Comparison of ENCODE assay signal across 8 mouse cellular contexts in the genomic region with DNA sequence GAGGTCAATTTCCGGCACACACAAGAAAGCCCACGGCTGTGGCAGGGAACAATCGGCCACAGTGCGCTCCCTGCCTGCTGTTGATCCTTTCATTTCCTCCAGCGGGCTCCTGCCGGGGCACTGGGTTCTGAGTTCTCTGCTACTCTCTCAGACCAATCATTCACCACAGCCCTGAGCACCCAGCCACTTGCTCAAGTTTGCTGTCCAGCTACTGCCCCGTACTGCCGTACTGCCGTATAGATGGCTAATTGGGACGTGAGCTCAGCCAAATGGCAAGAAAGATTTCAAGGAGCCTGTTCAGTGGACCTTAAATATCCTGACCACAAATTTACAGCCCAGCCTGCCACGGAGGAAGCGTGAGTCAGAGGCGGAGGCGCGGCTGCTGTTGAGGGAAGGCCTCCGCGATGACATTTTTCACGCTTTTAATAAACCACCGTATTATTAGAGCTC. TPM values are rescaled to one million over a fixed set of nuclear protein-coding genes. Genes with fewer than 3 reads are reported as not detected.
DNase-seq lines count a peak whose midpoint lies in the region; ATAC-seq and TF ChIP-seq lines count a peak whose summit lies in the region.

No protein-coding gene starts in this region.

- no peak for TF ChIP-seq CTCF in testis, adult 2 months (IDR thresholded peaks at IDR 0.05; ENCODE audit: control insufficient read depth, insufficient read depth, insufficient replicate concordance, low read depth, low read length)
- no peak for TF ChIP-seq CTCF in cerebellum, adult 2 months (IDR thresholded peaks at IDR 0.05; ENCODE audit: borderline replicate concordance, insufficient read depth, low read depth, low read length)
- TF ChIP-seq CTCF in midbrain, postnatal 0 days (IDR thresholded peaks at IDR 0.05), result no peak

- peak overlapping the region; percentile 7 for H3K4me2 ChIP-seq in intestine, embryonic 14.5 days (ENCODE audit: low read length)
- peak overlapping the region; percentile 62 for H3K4me2 ChIP-seq in limb, embryonic 13.5 days (replicated peaks)
- peak overlapping the region; percentile 36 for H3K4me2 ChIP-seq in midbrain, postnatal 0 days (ENCODE audit: low read depth, low read length, poor library complexity, severe bottlenecking)

- H3K9me3 ChIP-seq in intestine, embryonic 14.5 days (ENCODE audit: control insufficient read depth, low read length), result no peaks in the 10 kb centered on the region
- no peaks in the 10 kb centered on the region for H3K9me3 ChIP-seq in limb, embryonic 13.5 days
- H3K9me3 ChIP-seq in midbrain, postnatal 0 days (ENCODE audit: low read length), result no peaks in the 10 kb centered on the region

- no peak for TF ChIP-seq POLR2A in testis, adult 2 months (IDR thresholded peaks at IDR 0.05; ENCODE audit: control insufficient read depth, low read depth, low read length)
- no peak for TF ChIP-seq POLR2A in cerebellum, adult 2 months (IDR thresholded peaks at IDR 0.05; ENCODE audit: borderline replicate concordance, insufficient read depth, low read length)

- no peaks in the 10 kb centered on the region for H3K36me3 ChIP-seq in testis, adult 2 months (ENCODE audit: control insufficient read depth, insufficient read depth, low read length)
- H3K36me3 ChIP-seq in intestine, embryonic 14.5 days (ENCODE audit: control insufficient read depth, insufficient read depth, low read length), result no peaks in the 10 kb centered on the region
- no peaks in the 10 kb centered on the region for H3K36me3 ChIP-seq in limb, embryonic 13.5 days
- no peaks in the 10 kb centered on the region for H3K36me3 ChIP-seq in midbrain, postnatal 0 days (ENCODE audit: insufficient read depth, low read length)

- WGBS in cerebellum, adult 2 months, result 7% methylated on average over 19 of the region's 19 CpGs
- WGBS in intestine, embryonic 14.5 days, result 11% methylated on average over 19 of the region's 19 CpGs
- 2% methylated on average over 19 of the region's 19 CpGs for WGBS in limb, embryonic 13.5 days
- 4% methylated on average over 19 of the region's 19 CpGs for WGBS in midbrain, postnatal 0 days

- no peak for DNase-seq in testis, postnatal 10 days (ENCODE audit: low spot score)
- DNase-seq in cerebellum, adult 2 months, result peak; percentile 10 to 45
- peak; percentile 23 to 35 for DNase-seq in frontal cortex, postnatal 36 days (ENCODE audit: low spot score in 2 of 2)
- DNase-seq in intestine, embryonic 14.5 days (ENCODE audit: low spot score), result peak; percentile 74
- DNase-seq in midbrain, postnatal 0 days (ENCODE audit: low spot score), result no peak
- DNase-seq in spleen, postnatal 36 days (ENCODE audit: low spot score in 2 of 2), result no peak

- H3K9ac ChIP-seq in intestine, embryonic 14.5 days (ENCODE audit: low read length), result no peak overlapping the region
- H3K9ac ChIP-seq in limb, embryonic 13.5 days, result peak overlapping the region; percentile 60
- no peak overlapping the region for H3K9ac ChIP-seq in midbrain, postnatal 0 days (replicated peaks; ENCODE audit: low read length, poor library complexity, severe bottlenecking)

- no peak overlapping the region for H3K27ac ChIP-seq in testis, adult 2 months (ENCODE audit: control insufficient read depth, insufficient read depth, low read depth, low read length)
- no peak overlapping the region for H3K27ac ChIP-seq in cerebellum, adult 2 months (ENCODE audit: insufficient read depth, low read length)
- H3K27ac ChIP-seq in intestine, embryonic 14.5 days (ENCODE audit: low read depth), result no peak overlapping the region
- peak overlapping the region; percentile 91 for H3K27ac ChIP-seq in limb, embryonic 13.5 days
- no peak overlapping the region for H3K27ac ChIP-seq in midbrain, postnatal 0 days (ENCODE audit: low read depth, low read length)

- H3K4me3 ChIP-seq in testis, adult 2 months (ENCODE audit: control insufficient read depth, low read depth, low read length), result peak overlapping the region; percentile 33
- H3K4me3 ChIP-seq in cerebellum, adult 2 months (replicated peaks; ENCODE audit: insufficient read depth, low read depth, low read length), result no peak overlapping the region
- H3K4me3 ChIP-seq in intestine, embryonic 14.5 days (ENCODE audit: low read depth, low read length), result peak overlapping the region; percentile 3; the same call in 1 of the 2 replicates
- peak overlapping the region; percentile 35 for H3K4me3 ChIP-seq in limb, embryonic 13.5 days
- 0 out of 2 replicates have a peak overlapping the region, but pooled peaks have one; percentile 11 for H3K4me3 ChIP-seq in midbrain, postnatal 0 days (ENCODE audit: low read depth, low read length)

- peaks cover 7% of the 10 kb centered on the region for H3K4me1 ChIP-seq in testis, adult 2 months (ENCODE audit: control insufficient read depth, insufficient read depth, low read length)
- no peaks in the 10 kb centered on the region for H3K4me1 ChIP-seq in cerebellum, adult 2 months (ENCODE audit: control insufficient read depth, insufficient read depth, low read length)
- no peaks in the 10 kb centered on the region for H3K4me1 ChIP-seq in intestine, embryonic 14.5 days (replicated peaks; ENCODE audit: control insufficient read depth, insufficient read depth, low read length)
- peaks cover 61% of the 10 kb centered on the region for H3K4me1 ChIP-seq in limb, embryonic 13.5 days
- no peaks in the 10 kb centered on the region for H3K4me1 ChIP-seq in midbrain, postnatal 0 days (ENCODE audit: insufficient read depth, low read length)

- ATAC-seq in intestine, embryonic 14.5 days (replicated peaks; ENCODE audit: low FRiP score, low TSS enrichment, low read depth), result no peak
- ATAC-seq in limb, embryonic 13.5 days (ENCODE audit: low FRiP score, low read depth), result peak; percentile 18; the same call in 1 of the 2 replicates
- no peak for ATAC-seq in midbrain, postnatal 0 days (ENCODE audit: low FRiP score)

- H3K27me3 ChIP-seq in testis, adult 2 months (ENCODE audit: control insufficient read depth, insufficient read depth, low read length), result peaks cover 4% of the 10 kb centered on the region
- H3K27me3 ChIP-seq in cerebellum, adult 2 months (ENCODE audit: control insufficient read depth, insufficient read depth, low read length), result peaks cover 2% of the 10 kb centered on the region; the same call in 1 of the 2 replicates
- peaks cover 61% of the 10 kb centered on the region for H3K27me3 ChIP-seq in intestine, embryonic 14.5 days (replicated peaks; ENCODE audit: control insufficient read depth, insufficient read depth, low read length)
- 0 out of 2 replicates have a peak, but pooled peaks cover 4% of the 10 kb centered on the region for H3K27me3 ChIP-seq in limb, embryonic 13.5 days
- peaks cover 28% of the 10 kb centered on the region for H3K27me3 ChIP-seq in midbrain, postnatal 0 days (ENCODE audit: insufficient read depth, low read length)

RNA-seq across cellular contexts. Expression of a gene that starts 39.1 kb away (rescaled TPM):
- polyA plus RNA-seq in testis, adult 2 months (2012; rRNA removed), result 0.61 TPM in 2 replicates
- 0.19 and 0.25 TPM in 2 replicates for polyA plus RNA-seq in cerebellum, adult 2 months (2012; rRNA removed)
- not detected in 2 replicates for polyA plus RNA-seq in intestine, embryonic 14.5 days (2014; fragmentation: Nextera tagmentation; extraction: Ambion mirVana)
- polyA plus RNA-seq in limb, embryonic 13.5 days (2015; fragmentation: Nextera tagmentation; extraction: Ambion mirVana), result 25.1 and 29.3 TPM in 2 replicates
- total RNA-seq in midbrain, postnatal 0 days (2014; rRNA removed), result 0.05 and 0.27 TPM in 2 replicates
- polyA plus RNA-seq in midbrain, postnatal 0 days (2015; fragmentation: Nextera tagmentation; extraction: Ambion mirVana), result 0.20 and 0.37 TPM in 2 replicates

Comparison
In these comparisons a context has a peak if more than half of its experiments do, and no peak if none do; other contexts are left out.
1. DNase-seq: peak in cerebellum, adult 2 months (2 of 2), frontal cortex, postnatal 36 days (2 of 2) and intestine, embryonic 14.5 days (single experiment); none in testis, postnatal 10 days (single experiment), midbrain, postnatal 0 days (single experiment) and spleen, postnatal 36 days (0 of 2).
2. H3K4me2 ChIP-seq: peak in every context shown above with its lines; median percentile 62 in limb, embryonic 13.5 days; 36 in midbrain, postnatal 0 days; 7 in intestine, embryonic 14.5 days.
3. RNA of a gene that starts 39.1 kb away (polyA plus RNA-seq): 25.1 to 29.3 TPM in limb, embryonic 13.5 days; 0.61 TPM in testis, adult 2 months, 0.19 to 0.25 TPM in cerebellum, adult 2 months, 0.20 to 0.37 TPM in midbrain, postnatal 0 days and not detected in intestine, embryonic 14.5 days; every median in the first group is over 10 times any median in the second.